Mouse (Mus musculus) MEL (cell line): ENCODE results near the gene Trim56. TPM values are rescaled to one million over a fixed set of nuclear protein-coding genes. Genes with fewer than 3 reads are reported as not detected.

Experiments used
- DNase-seq: peaks from one replicate; pipeline ENCODE4 v3.0.0; 2011; ENCODE audit warnings: low read depth, low spot score
- H3K27ac ChIP-seq: 2 replicates; pipeline ENCODE4 v1.5.1; 2012; ENCODE audit warnings: low read depth, mild to moderate bottlenecking, control low read depth, low read length, moderate library complexity; ENCODE audit not compliant: control insufficient read depth
- H3K27me3 ChIP-seq, 2 experiments: fragments of 150-350 bp in 1 of 2; sonication (generic) in 1 of 2; 2 replicates each; pipeline ENCODE4 v1.6.1; 2012; ENCODE audit warnings: low read length in 2 of 2, mild to moderate bottlenecking in 2 of 2, improper control_type of control experiment in 1 of 2, moderate library complexity in 1 of 2; ENCODE audit not compliant: insufficient read depth in 2 of 2, control insufficient read depth in 1 of 2
- H3K36me3 ChIP-seq, 2 experiments: 2 replicates each; pipeline ENCODE4 v1.6.1; 2012 to 2014; ENCODE audit warnings: low read length in 2 of 2, improper control_type of control experiment in 1 of 2, inconsistent platforms in 1 of 2, mild to moderate bottlenecking in 1 of 2; ENCODE audit not compliant: insufficient read depth in 2 of 2, control insufficient read depth in 1 of 2
- H3K4me1 ChIP-seq, 2 experiments: fragments of 150-350 bp in 1 of 2; sonication (generic) in 1 of 2; 2 replicates each; pipeline ENCODE4 v1.6.1; 2012; ENCODE audit warnings: low read length in 2 of 2, improper control_type of control experiment in 1 of 2, mild to moderate bottlenecking in 1 of 2; ENCODE audit not compliant: insufficient read depth in 2 of 2, control insufficient read depth in 1 of 2
- H3K4me3 ChIP-seq, 2 experiments: fragments of 150-350 bp in 1 of 2; sonication (generic) in 1 of 2; 2 replicates each; pipeline ENCODE4 v1.5.1; 2012; ENCODE audit warnings: low read depth in 2 of 2, low read length in 2 of 2, mild to moderate bottlenecking in 2 of 2, moderate library complexity in 2 of 2, control low read depth in 1 of 2, improper control_type of control experiment in 1 of 2; ENCODE audit not compliant: control insufficient read depth in 1 of 2, insufficient read depth in 1 of 2
- H3K79me2 ChIP-seq: 2 replicates; pipeline ENCODE4 v1.6.1; 2012; ENCODE audit warnings: mild to moderate bottlenecking, low read length, moderate library complexity; ENCODE audit not compliant: control insufficient read depth, poor library complexity, insufficient read depth
- H3K9ac ChIP-seq: 2 replicates; pipeline ENCODE4 v1.6.1; 2012; ENCODE audit warnings: low read depth, mild to moderate bottlenecking, control low read depth, low read length, moderate library complexity; ENCODE audit not compliant: control insufficient read depth, poor library complexity, severe bottlenecking
- H3K9me3 ChIP-seq: fragments of 150-350 bp; sonication (generic); replicated peaks from 2 replicates; pipeline ENCODE4 v1.6.1; 2012; ENCODE audit warnings: mild to moderate bottlenecking, low read length, improper control_type of control experiment, moderate library complexity; ENCODE audit not compliant: insufficient read depth
- CHD2 ChIP-seq: IDR thresholded peaks from 2 replicates; pipeline ENCODE4 v1.6.1; 2011; ENCODE audit warnings: low read length, improper control_type of control experiment
- CTCF ChIP-seq, 3 experiments: IDR thresholded peaks in 2 of 3; conservative IDR thresholded peaks in 1 of 3; 2 replicates each; pipeline ENCODE4 v1.5.1; 2011 to 2012; ENCODE audit warnings: low read length in 3 of 3, low read depth in 2 of 3, mild to moderate bottlenecking in 2 of 3, improper control_type of control experiment in 1 of 3, inconsistent platforms in 1 of 3, mixed read lengths in 1 of 3, moderate library complexity in 1 of 3; ENCODE audit not compliant: control insufficient read depth in 1 of 3, insufficient read depth in 1 of 3, poor library complexity in 1 of 3, severe bottlenecking in 1 of 3
- ELF1 ChIP-seq: IDR thresholded peaks from 2 replicates; pipeline ENCODE4 v1.6.1; 2014; ENCODE audit warnings: low read depth, mild to moderate bottlenecking, inconsistent platforms, low read length, improper control_type of control experiment, moderate library complexity
- GABPA ChIP-seq: IDR thresholded peaks from 2 replicates; pipeline ENCODE4 v1.6.1; 2012; ENCODE audit warnings: low read depth, mild to moderate bottlenecking, inconsistent platforms, low read length, improper control_type of control experiment, moderate library complexity
- HCFC1 ChIP-seq: IDR thresholded peaks from 2 replicates; pipeline ENCODE4 v1.6.1; 2012; ENCODE audit warnings: low read depth, mild to moderate bottlenecking, inconsistent platforms, low read length, improper control_type of control experiment, moderate library complexity
- KAT2A ChIP-seq: conservative IDR thresholded peaks from 2 replicates; pipeline ENCODE4 v1.6.1; 2012; ENCODE audit warnings: low read depth, low read length, improper control_type of control experiment, inconsistent platforms
- MAFK ChIP-seq: IDR thresholded peaks from 2 replicates; pipeline ENCODE4 v1.6.1; 2011; ENCODE audit warnings: low read depth, mild to moderate bottlenecking, low read length, improper control_type of control experiment, borderline replicate concordance
- MYC ChIP-seq: IDR thresholded peaks from 2 replicates; pipeline ENCODE4 v1.6.1; 2011; ENCODE audit warnings: low read depth, mild to moderate bottlenecking, low read length, improper control_type of control experiment, moderate library complexity
- NRF1 ChIP-seq: IDR thresholded peaks from 2 replicates; pipeline ENCODE4 v1.6.1; 2014; ENCODE audit warnings: low read depth, mild to moderate bottlenecking, inconsistent platforms, low read length, improper control_type of control experiment, moderate library complexity; ENCODE audit not compliant: poor library complexity, insufficient read depth, severe bottlenecking
- POLR2AphosphoS5 ChIP-seq: IDR thresholded peaks from 2 replicates; pipeline ENCODE4 v1.6.1; 2012; ENCODE audit warnings: low read depth, borderline replicate concordance, mild to moderate bottlenecking, inconsistent platforms, low read length, moderate library complexity, mixed read lengths
- SMC3 ChIP-seq: IDR thresholded peaks from 2 replicates; pipeline ENCODE4 v1.6.1; 2011; ENCODE audit warnings: low read depth, low read length, improper control_type of control experiment
- USF1 ChIP-seq: IDR thresholded peaks from 2 replicates; pipeline ENCODE4 v1.6.1; 2014; ENCODE audit warnings: low read depth, mild to moderate bottlenecking, inconsistent platforms, low read length, improper control_type of control experiment, moderate library complexity
- USF2 ChIP-seq, 2 experiments: IDR thresholded peaks; 2 replicates each; pipeline ENCODE4 v1.6.1; 2011 to 2012; ENCODE audit warnings: improper control_type of control experiment in 2 of 2, low read length in 2 of 2, borderline replicate concordance in 1 of 2, inconsistent platforms in 1 of 2, low read depth in 1 of 2, mild to moderate bottlenecking in 1 of 2; ENCODE audit not compliant: insufficient read depth in 1 of 2
- ZMIZ1 ChIP-seq: IDR thresholded peaks from 2 replicates; pipeline ENCODE4 v1.6.1; 2012; ENCODE audit warnings: low read depth, mild to moderate bottlenecking, inconsistent platforms, low read length, improper control_type of control experiment, moderate library complexity
- polyA plus RNA-seq, 2 experiments: library from polyadenylated mRNA; stranded (reverse) in 1 of 2; unstranded in 1 of 2; fragments of >175 nt in 1 of 2; fragments of >200 nt in 1 of 2; gene quantifications; 2 replicates each; pipeline versions ENCODE4 v1.2.1 to v1.2.4; 2012; ENCODE audit warnings: low replicate concordance in 2 of 2, low read depth in 1 of 2; ENCODE audit not compliant: insufficient read length in 2 of 2, insufficient read depth in 1 of 2, missing spikeins in 1 of 2
- total RNA-seq: library from RNA; depleted of rRNA; stranded (reverse); fragments of 300-350 nt; gene quantifications from 2 replicates; pipeline ENCODE4 v1.2.3, GENCODE M21; 2012

The Trim56 gene
- total and polyA plus RNA-seq, 3 experiments, result 21.8 to 75.8 (median 22.8) TPM

GRCm38 (mm10) chr5:137065923-137066322, 50.1 kb downstream of the Trim56 start:
- no peak for DNase-seq

GRCm38 (mm10) chr5:137065454-137065853, 50.6 kb downstream of the Trim56 start:
- H3K9ac ChIP-seq, result no peak overlapping the region
- H3K36me3 ChIP-seq, result peaks cover 0 to 6% of the 10 kb centered on the region in 2 experiments; a peak in 1 of 4 replicates
- TF ChIP-seq MAFK, result no peak
- TF ChIP-seq ELF1, result no peak
- TF ChIP-seq POLR2AphosphoS5, result no peak
- TF ChIP-seq NRF1, result no peak
- TF ChIP-seq USF2 (IDR thresholded peaks at IDR 0.05; ENCODE audit: borderline replicate concordance in 1 of 2, insufficient read depth in 1 of 2, low read depth in 1 of 2, low read length in 2 of 2), result no peak
- no peak for TF ChIP-seq KAT2A
- TF ChIP-seq GABPA, result no peak
- no peak for TF ChIP-seq MYC
- no peak for TF ChIP-seq CHD2
- TF ChIP-seq SMC3, result no peak
- TF ChIP-seq USF1, result no peak
- no peak for TF ChIP-seq HCFC1
- no peak overlapping the region for H3K27ac ChIP-seq
- no peaks in the 10 kb centered on the region; a peak in 1 of 4 replicates for H3K27me3 ChIP-seq
- DNase-seq, result no peak
- H3K4me1 ChIP-seq, result peaks cover 0 to 20% of the 10 kb centered on the region in 2 experiments; a peak in 2 of 4 replicates
- H3K4me3 ChIP-seq, result no peak overlapping the region
- no peaks in the 10 kb centered on the region for H3K9me3 ChIP-seq
- no peaks in the 10 kb centered on the region for H3K79me2 ChIP-seq

More at GRCm38 (mm10) chr5:137065923-137066322, 50.1 kb downstream of the Trim56 start:
- peaks cover 0 to 20% of the 10 kb centered on the region in 2 experiments; a peak in 2 of 4 replicates for H3K4me1 ChIP-seq
- no peak overlapping the region for H3K9ac ChIP-seq
- H3K27ac ChIP-seq, result no peak overlapping the region
- no peaks in the 10 kb centered on the region; a peak in 1 of 4 replicates for H3K27me3 ChIP-seq
- TF ChIP-seq SMC3, result 0 out of 2 replicates have a peak, but pooled peaks have one; percentile 8
- peak; percentile 24 to 39 (median 39); a peak in 4 of 6 replicates for TF ChIP-seq CTCF (IDR thresholded peaks at IDR 0.05 in 2 of 3, conservative IDR thresholded peaks at IDR 0.05 in 1 of 3; ENCODE audit: control insufficient read depth in 1 of 3, insufficient read depth in 1 of 3, low read depth in 2 of 3, low read length in 3 of 3, poor library complexity in 1 of 3, severe bottlenecking in 1 of 3)
- no peak for TF ChIP-seq GABPA
- no peak for TF ChIP-seq ZMIZ1
- H3K36me3 ChIP-seq, result peaks cover 0 to 6% of the 10 kb centered on the region in 2 experiments; a peak in 1 of 4 replicates
- no peaks in the 10 kb centered on the region for H3K9me3 ChIP-seq
- H3K79me2 ChIP-seq, result no peaks in the 10 kb centered on the region
- no peak overlapping the region for H3K4me3 ChIP-seq
